Mouse (Mus musculus) liver, embryonic 14.5 days (tissue): ENCODE measurements around the gene Txnrd3. TPM values are rescaled to one million over a fixed set of nuclear protein-coding genes. Genes with fewer than 3 reads are reported as not detected.

ENCODE experiments used
- ATAC-seq: fragments of 200-750 bp; cut with Nextera tagmentation; 2 replicates; pipeline ENCODE4 v1.8.0; 2017; ENCODE audit warnings: moderate number of reproducible peaks, mild to moderate bottlenecking, moderate library complexity; ENCODE audit not compliant: insufficient read depth
- DNase-seq, 3 experiments: peaks; one replicate each; pipeline ENCODE4 v3.0.0-alpha.2; 2012 to 2013; ENCODE audit warnings: low read depth in 3 of 3, low spot score in 3 of 3
- H3K27ac ChIP-seq: fragments of 300-500 bp; sonication (generic); 2 replicates; pipeline ENCODE4 v1.5.1; 2014; ENCODE audit warnings: moderate library complexity, mild to moderate bottlenecking, control low read depth, inconsistent platforms
- H3K27me3 ChIP-seq: fragments of 300-500 bp; sonication (generic); 2 replicates; pipeline ENCODE4 v1.6.1; 2014; ENCODE audit warnings: mild to moderate bottlenecking, low read length, moderate library complexity; ENCODE audit not compliant: control insufficient read depth, insufficient read depth
- H3K36me3 ChIP-seq: fragments of 300-500 bp; sonication (generic); replicated peaks from 2 replicates; pipeline ENCODE4 v1.6.1; 2014; ENCODE audit warnings: low read depth; ENCODE audit not compliant: control insufficient read depth, insufficient read depth
- H3K4me1 ChIP-seq, 2 experiments: fragments of 200-500 bp in 1 of 2; fragments of 300-500 bp in 1 of 2; sonication (generic) in 1 of 2; replicated peaks; 2 replicates each; pipeline ENCODE4 v1.6.1; 2012 to 2014; ENCODE audit warnings: antibody characterized with exemption in 1 of 2, inconsistent platforms in 1 of 2, low read length in 1 of 2; ENCODE audit not compliant: control insufficient read depth in 2 of 2, insufficient read depth in 2 of 2
- H3K4me2 ChIP-seq: fragments of 300-500 bp; sonication (generic); 2 replicates; pipeline ENCODE4 v1.6.1; 2014; ENCODE audit warnings: low read depth, mild to moderate bottlenecking, control low read depth, moderate library complexity
- H3K4me3 ChIP-seq, 2 experiments: fragments of 200-500 bp in 1 of 2; fragments of 300-500 bp in 1 of 2; sonication (generic) in 1 of 2; 2 replicates each; pipeline ENCODE4 v1.5.1; 2012 to 2014; ENCODE audit warnings: low read depth in 2 of 2, low read length in 2 of 2, mild to moderate bottlenecking in 2 of 2, control low read depth in 1 of 2, inconsistent platforms in 1 of 2, moderate library complexity in 1 of 2; ENCODE audit not compliant: insufficient read depth in 1 of 2
- H3K9ac ChIP-seq: fragments of 300-500 bp; sonication (generic); replicated peaks from 2 replicates; pipeline ENCODE4 v1.6.1; 2014; ENCODE audit warnings: mild to moderate bottlenecking, control low read depth, moderate library complexity
- H3K9me3 ChIP-seq: fragments of 300-500 bp; sonication (generic); 2 replicates; pipeline ENCODE4 v1.6.1; 2016; ENCODE audit warnings: low read length, mixed read lengths; ENCODE audit not compliant: control insufficient read depth
- CTCF ChIP-seq: IDR thresholded peaks from 2 replicates; pipeline ENCODE4 v1.5.1; 2016; ENCODE audit warnings: antibody characterized with exemption, low read depth, control low read depth
- EP300 ChIP-seq: IDR thresholded peaks from 2 replicates; pipeline ENCODE4 v1.6.1; 2016; ENCODE audit warnings: antibody characterized with exemption, low read depth
- WGBS: fragments of 180-500 bp; shearing (Covaris S2); extraction: QIAGEN DNeasy Blood & Tissue Kit; methylation state at CpG from one replicate; pipeline ENCODE4 v1.1.7; 2014; ENCODE audit not compliant: insufficient replicate concordance; 5-methylcytosine and 5-hydroxymethylcytosine counted together
- polyA plus RNA-seq, 2 experiments: library from polyadenylated mRNA; depleted of rRNA in 1 of 2; stranded (reverse) in 1 of 2; unstranded in 1 of 2; fragments of >200 nt; fragmentation: Nextera tagmentation in 1 of 2; extraction: Ambion mirVana in 1 of 2; gene quantifications; 2 replicates each; pipeline versions ENCODE4 v1.2.1 to v1.2.3; 2012 to 2014

Txnrd3 gene
- polyA plus RNA-seq, 2 experiments = 1.7 to 2.6 TPM

DNA sequence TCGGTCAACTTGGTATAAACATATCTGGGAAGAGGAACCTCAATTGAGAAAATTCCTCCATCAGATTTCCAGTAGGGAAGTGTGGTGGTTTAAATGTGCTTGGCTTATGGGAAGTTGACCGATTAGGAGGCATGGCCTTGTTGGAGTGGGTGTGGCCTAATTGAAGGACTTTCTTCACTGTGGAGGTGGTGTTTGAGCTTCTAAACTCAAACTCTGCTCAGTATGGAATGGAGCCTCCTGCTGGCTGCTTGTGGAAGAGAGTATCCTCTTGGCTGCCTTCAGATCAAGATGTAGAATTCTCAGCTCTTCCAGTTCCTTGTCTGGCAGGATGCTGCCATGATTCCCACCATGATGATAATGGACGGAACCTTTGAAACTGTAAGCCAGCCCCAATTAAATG is 21.1 kb upstream of the Txnrd3 start:
- TF ChIP-seq EP300 = no peak
- TF ChIP-seq CTCF = peak; percentile 11; the same call in 1 of the 2 replicates
- H3K36me3 ChIP-seq = no peaks in the 10 kb centered on the region
- no peaks in the 10 kb centered on the region for H3K4me1 ChIP-seq
- ATAC-seq (no peak), DNase-seq (no peak)
- H3K4me3 ChIP-seq = no peak overlapping the region
- H3K27ac ChIP-seq = no peak overlapping the region
- H3K9ac ChIP-seq = no peak overlapping the region
- WGBS = 56% methylated on average over 3 of the region's 3 CpGs
- H3K27me3 ChIP-seq = no peaks in the 10 kb centered on the region
- no peak overlapping the region for H3K4me2 ChIP-seq
- no peaks in the 10 kb centered on the region for H3K9me3 ChIP-seq

DNA sequence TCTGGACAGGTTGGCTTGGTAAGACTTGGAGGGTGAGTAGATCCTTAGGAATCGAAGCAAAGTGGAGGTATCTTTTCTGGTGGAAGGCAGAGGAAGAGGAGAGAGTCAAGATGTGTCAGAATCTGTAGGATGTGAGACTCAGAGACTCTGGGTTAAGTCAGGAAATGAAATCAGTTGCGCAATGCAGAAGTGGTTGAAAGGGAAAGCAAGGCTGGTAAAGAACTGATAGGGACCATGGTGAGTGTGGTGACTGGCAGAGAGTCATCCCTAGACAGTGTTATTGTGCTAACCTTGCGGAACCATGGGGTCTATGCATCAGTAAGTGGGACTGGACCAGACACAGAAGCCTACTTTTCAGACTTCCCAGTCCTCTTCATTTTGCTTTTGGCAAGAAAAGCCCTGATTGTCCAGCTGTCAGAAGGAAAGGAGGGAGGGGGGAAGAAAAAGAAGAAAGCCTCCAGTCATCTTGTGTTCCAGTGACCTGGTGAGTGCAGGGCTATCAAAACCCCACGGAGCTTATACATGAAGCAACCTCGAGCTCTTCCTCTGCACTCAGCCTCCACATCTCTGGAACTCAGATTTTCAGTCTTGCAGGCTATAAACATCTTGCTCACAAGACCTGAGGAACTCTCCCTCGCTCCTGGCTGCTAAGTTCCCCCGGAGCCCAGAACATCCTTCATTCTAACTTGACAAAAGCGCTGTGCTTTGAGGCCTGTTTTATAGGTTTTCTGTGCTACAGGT is 15.6 kb upstream of the Txnrd3 start:
- Histone ChIP-seq H3K9me3 (no peaks in the 10 kb centered on the region), H3K9ac (no peak overlapping the region), H3K4me2 (no peak overlapping the region), H3K27me3 (no peaks in the 10 kb centered on the region), H3K4me3 (no peak overlapping the region), H3K27ac (no peak overlapping the region), H3K4me1 (no peaks in the 10 kb centered on the region), H3K36me3 (no peaks in the 10 kb centered on the region)
- ATAC-seq = no peak
- DNase-seq = no peak
- WGBS = 35% methylated on average over 8 of the region's 8 CpGs
- TF ChIP-seq CTCF = no peak
- no peak for TF ChIP-seq EP300

DNA sequence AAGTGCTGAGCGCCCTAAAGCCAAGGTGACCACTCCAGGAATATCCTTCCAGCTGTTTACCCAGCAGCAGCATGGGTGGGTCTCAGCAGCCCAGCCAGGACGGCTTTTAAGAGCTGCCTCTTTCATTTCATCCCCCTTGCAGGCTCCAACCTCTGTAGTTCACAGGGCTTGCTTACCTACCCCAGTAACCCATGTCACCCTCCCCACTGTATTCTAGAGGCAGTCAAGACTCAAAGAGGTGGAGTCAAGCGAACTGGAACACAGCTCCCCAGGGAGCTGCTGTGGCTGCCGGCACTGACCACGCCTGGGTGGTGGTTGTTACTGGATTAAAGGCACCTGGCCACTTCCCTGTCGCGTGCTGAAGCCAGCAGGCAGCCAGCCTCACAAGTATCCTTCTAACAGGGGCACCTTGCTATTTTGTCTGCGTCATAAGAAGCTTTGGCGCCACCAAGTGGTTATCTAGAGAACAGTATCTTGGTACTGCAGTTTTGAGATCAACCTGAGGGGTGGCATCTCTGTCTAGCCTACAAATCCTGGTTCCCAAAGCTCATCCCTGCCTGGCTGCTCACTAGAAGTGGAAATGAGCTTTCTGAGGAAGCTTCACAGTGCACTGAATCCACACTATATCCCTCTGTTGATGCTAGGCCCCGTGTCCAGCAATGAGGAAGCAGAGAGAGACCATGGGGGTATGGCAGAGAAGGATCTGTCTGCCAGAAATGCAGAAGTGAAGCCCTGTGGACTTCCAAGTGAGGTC is 11.8 kb upstream of the Txnrd3 start:
- Histone ChIP-seq H3K36me3 (no peaks in the 10 kb centered on the region), H3K4me2 (no peak overlapping the region), H3K9ac (no peak overlapping the region), H3K27ac (no peak overlapping the region), H3K4me1 (no peaks in the 10 kb centered on the region), H3K9me3 (no peaks in the 10 kb centered on the region), H3K27me3 (no peaks in the 10 kb centered on the region), H3K4me3 (no peak overlapping the region)
- ATAC-seq = 0 out of 2 replicates have a peak, but pooled peaks have one; percentile 31
- DNase-seq = peak; percentile 28 to 45 (median 37)
- TF ChIP-seq CTCF (peak; percentile 73), EP300 (no peak)
- 6% methylated on average over 10 of the region's 10 CpGs for WGBS

DNA sequence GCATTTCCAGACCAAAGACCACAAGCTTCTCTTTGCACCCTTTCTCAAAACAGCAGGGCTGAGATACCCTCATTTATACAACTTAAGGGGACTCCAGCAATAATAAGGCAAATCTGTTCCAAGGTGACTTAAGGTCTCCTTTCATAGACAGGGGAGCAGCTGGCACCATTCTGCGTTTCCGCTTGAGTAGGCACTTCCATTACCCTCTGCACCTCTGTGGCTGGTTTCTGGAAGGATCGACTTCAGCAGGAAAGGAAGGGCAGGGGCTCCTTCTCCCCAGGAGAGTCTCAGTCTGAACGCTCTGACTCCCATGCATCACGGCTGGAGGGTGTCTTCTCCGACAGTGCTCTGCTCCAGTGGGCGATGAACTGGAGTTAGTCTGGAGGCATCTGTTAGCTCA is 10.7 kb upstream of the Txnrd3 start:
- 68% methylated on average over 7 of the region's 7 CpGs for WGBS
- Histone ChIP-seq H3K27ac (no peak overlapping the region), H3K9ac (no peak overlapping the region), H3K27me3 (no peaks in the 10 kb centered on the region), H3K9me3 (no peaks in the 10 kb centered on the region), H3K4me1 (no peaks in the 10 kb centered on the region), H3K36me3 (no peaks in the 10 kb centered on the region), H3K4me2 (no peak overlapping the region), H3K4me3 (no peak overlapping the region)
- TF ChIP-seq CTCF (no peak), EP300 (no peak)
- ATAC-seq (no peak), DNase-seq (no peak)

DNA sequence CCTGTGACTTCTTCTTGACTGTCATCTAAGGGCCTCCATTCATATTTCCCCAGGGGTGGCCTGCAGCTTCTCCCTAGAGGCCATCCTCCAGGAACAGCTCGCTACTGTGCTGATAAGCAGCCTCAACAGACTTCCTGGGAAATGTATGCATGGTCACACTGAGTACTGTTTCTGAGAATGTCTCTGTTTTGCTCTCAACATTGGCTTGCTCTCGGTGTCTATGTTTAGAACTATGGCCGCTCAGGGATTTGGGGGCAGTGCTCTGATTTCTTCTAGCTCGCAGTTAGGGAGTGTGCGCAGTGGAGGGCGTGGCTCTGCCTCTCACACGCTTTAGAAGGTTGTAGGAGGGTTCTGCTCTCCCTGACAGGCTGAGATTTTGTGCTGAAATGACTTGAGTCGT is 9.4 kb upstream of the Txnrd3 start:
- Histone ChIP-seq H3K4me3 (no peak overlapping the region), H3K9me3 (no peaks in the 10 kb centered on the region), H3K27ac (no peak overlapping the region), H3K27me3 (no peaks in the 10 kb centered on the region), H3K4me2 (no peak overlapping the region), H3K4me1 (no peaks in the 10 kb centered on the region), H3K9ac (no peak overlapping the region), H3K36me3 (no peaks in the 10 kb centered on the region)
- 18% methylated on average over 8 of the region's 8 CpGs for WGBS
- DNase-seq (no peak), ATAC-seq (no peak)
- TF ChIP-seq EP300 (no peak), CTCF (no peak)
